Mouse (Mus musculus): ENCODE data around the gene Btbd8. TPM values are rescaled to one million over a fixed set of nuclear protein-coding genes. Genes with fewer than 3 reads are reported as not detected.

The Btbd8 gene
- polyA plus RNA-seq, 1 experiment = 0.70 TPM

DNA sequence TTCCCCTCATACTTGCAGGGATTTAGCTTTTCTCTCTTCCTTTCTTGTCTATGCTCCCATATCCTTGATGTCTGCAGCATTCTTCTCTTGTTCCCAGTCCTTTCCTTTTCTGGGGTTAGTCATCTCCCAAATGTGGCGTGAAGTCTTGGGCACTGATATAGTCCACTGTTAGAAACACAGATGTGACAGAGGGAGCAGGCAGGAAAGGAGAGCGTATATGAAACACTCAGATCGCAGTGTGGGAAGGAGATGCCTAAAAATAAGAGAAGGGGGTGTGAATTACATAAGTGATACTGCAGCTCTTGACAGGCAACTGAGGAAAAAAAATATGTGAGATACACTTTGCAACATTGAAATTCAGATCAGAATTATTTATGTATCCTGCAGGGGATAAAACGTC lies 32.4 kb upstream of the Btbd8 start:
- Histone ChIP-seq H3K4me1 (ENCODE audit: control insufficient read depth, insufficient read depth, insufficient read length) (peaks cover 4% of the 10 kb centered on the region), H3K27me3 (ENCODE audit: control insufficient read depth, insufficient read depth, low read length) (peaks cover 9% of the 10 kb centered on the region), H3K27ac (ENCODE audit: insufficient read depth, low read length) (no peak overlapping the region), H3K36me3 (ENCODE audit: control insufficient read depth, insufficient read depth, low read length) (no peaks in the 10 kb centered on the region), H3K4me3 (ENCODE audit: extremely low read depth, insufficient read depth, insufficient read length) (no peak overlapping the region)
- TF ChIP-seq POLR2A (IDR thresholded peaks at IDR 0.05; ENCODE audit: low read depth, low read length) = no peak
- TF ChIP-seq CTCF (IDR thresholded peaks at IDR 0.05; ENCODE audit: extremely low read depth, insufficient read depth, insufficient read length, insufficient replicate concordance) = no peak
- 94% methylated on average over 4 of the region's 4 CpGs for WGBS
- no peak for DNase-seq (ENCODE audit: low read depth in 1 of 2, low spot score in 2 of 2)

DNA sequence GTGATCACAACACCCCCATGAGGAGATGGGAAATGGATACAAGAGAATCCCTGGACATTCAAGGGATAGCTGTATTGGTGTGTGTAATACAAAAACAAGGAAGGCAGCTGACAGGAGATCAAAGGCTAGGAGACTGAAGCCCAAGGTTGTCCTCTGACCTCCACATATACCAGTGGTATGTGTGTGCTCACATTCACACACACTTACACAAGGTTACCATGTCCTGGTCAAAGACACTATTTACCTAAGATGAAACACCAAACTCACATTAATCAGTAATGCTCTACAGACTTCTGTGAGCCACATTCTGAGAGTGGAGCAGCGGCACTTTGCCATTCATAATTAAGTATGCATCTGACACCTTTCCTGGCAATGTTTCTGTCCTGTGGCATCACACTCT lies 27.5 kb upstream of the Btbd8 start:
- no peak for TF ChIP-seq CTCF (IDR thresholded peaks at IDR 0.05; ENCODE audit: extremely low read depth, insufficient read depth, insufficient read length, insufficient replicate concordance)
- no peak for TF ChIP-seq POLR2A (IDR thresholded peaks at IDR 0.05; ENCODE audit: low read depth, low read length)
- DNase-seq (ENCODE audit: low read depth in 1 of 2, low spot score in 2 of 2) = no peak
- no peak overlapping the region for H3K4me3 ChIP-seq (ENCODE audit: extremely low read depth, insufficient read depth, insufficient read length)
- no peaks in the 10 kb centered on the region for H3K4me1 ChIP-seq (ENCODE audit: control insufficient read depth, insufficient read depth, insufficient read length)
- no peaks in the 10 kb centered on the region for H3K36me3 ChIP-seq (ENCODE audit: control insufficient read depth, insufficient read depth, low read length)
- H3K27ac ChIP-seq (ENCODE audit: insufficient read depth, low read length) = no peak overlapping the region
- no peaks in the 10 kb centered on the region for H3K27me3 ChIP-seq (ENCODE audit: control insufficient read depth, insufficient read depth, low read length)
- 93% methylated on average over 1 of the region's 1 CpGs for WGBS

DNA sequence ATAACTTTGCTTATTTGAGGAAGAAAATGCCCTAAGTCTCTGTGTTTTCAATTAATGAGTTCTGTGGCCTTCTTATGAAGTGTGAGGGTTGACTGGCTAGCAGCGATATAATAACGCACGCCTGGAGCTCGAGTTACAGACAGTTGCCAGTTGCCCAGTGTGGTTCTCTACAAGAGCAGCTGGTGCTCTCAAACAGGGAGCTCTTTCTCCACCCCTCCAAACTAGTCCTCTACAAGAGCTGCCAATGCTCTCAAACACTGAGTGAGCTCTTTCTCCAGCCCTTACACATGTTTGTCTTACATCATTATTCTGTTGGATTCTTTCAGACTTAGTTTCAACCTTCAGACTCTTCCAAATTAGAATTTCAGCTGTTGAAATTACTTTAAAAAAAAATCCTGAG lies 26.5 kb upstream of the Btbd8 start:
- Histone ChIP-seq H3K4me3 (ENCODE audit: extremely low read depth, insufficient read depth, insufficient read length) (no peak overlapping the region), H3K27me3 (ENCODE audit: control insufficient read depth, insufficient read depth, low read length) (no peaks in the 10 kb centered on the region), H3K4me1 (ENCODE audit: control insufficient read depth, insufficient read depth, insufficient read length) (no peaks in the 10 kb centered on the region), H3K27ac (ENCODE audit: insufficient read depth, low read length) (no peak overlapping the region), H3K36me3 (ENCODE audit: control insufficient read depth, insufficient read depth, low read length) (no peaks in the 10 kb centered on the region)
- TF ChIP-seq CTCF (IDR thresholded peaks at IDR 0.05; ENCODE audit: extremely low read depth, insufficient read depth, insufficient read length, insufficient replicate concordance) = no peak
- no peak for TF ChIP-seq POLR2A (IDR thresholded peaks at IDR 0.05; ENCODE audit: low read depth, low read length)
- DNase-seq (ENCODE audit: low read depth in 1 of 2, low spot score in 2 of 2) = no peak
- WGBS = 84% methylated on average over 4 of the region's 4 CpGs

DNA sequence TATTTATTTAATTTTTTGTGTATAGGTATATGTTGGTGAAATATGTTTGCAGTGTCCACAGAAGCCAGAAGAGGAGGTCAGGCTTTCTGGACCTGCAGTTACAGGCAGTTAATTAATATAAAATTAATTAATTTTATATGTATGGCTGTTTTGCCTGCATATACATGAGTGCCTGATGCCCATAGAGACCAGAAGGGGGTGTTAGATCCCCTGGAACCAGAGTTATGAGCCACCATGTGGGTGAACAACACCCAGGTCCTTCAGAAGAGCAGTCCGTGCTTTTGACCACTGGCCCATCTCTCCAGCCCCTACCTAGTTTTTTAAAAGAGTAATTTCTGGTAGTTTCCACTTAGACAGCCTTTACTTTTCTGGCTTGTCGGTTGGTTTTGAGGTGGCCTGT lies 25.5 kb upstream of the Btbd8 start:
- no peak for DNase-seq (ENCODE audit: low read depth in 1 of 2, low spot score in 2 of 2)
- Histone ChIP-seq H3K4me1 (ENCODE audit: control insufficient read depth, insufficient read depth, insufficient read length) (no peaks in the 10 kb centered on the region), H3K27me3 (ENCODE audit: control insufficient read depth, insufficient read depth, low read length) (no peaks in the 10 kb centered on the region), H3K36me3 (ENCODE audit: control insufficient read depth, insufficient read depth, low read length) (no peaks in the 10 kb centered on the region), H3K27ac (ENCODE audit: insufficient read depth, low read length) (no peak overlapping the region), H3K4me3 (ENCODE audit: extremely low read depth, insufficient read depth, insufficient read length) (no peak overlapping the region)
- WGBS = 89% methylated on average over 2 of the region's 2 CpGs
- TF ChIP-seq POLR2A (IDR thresholded peaks at IDR 0.05; ENCODE audit: low read depth, low read length) = no peak
- TF ChIP-seq CTCF (IDR thresholded peaks at IDR 0.05; ENCODE audit: extremely low read depth, insufficient read depth, insufficient read length, insufficient replicate concordance) = no peak

DNA sequence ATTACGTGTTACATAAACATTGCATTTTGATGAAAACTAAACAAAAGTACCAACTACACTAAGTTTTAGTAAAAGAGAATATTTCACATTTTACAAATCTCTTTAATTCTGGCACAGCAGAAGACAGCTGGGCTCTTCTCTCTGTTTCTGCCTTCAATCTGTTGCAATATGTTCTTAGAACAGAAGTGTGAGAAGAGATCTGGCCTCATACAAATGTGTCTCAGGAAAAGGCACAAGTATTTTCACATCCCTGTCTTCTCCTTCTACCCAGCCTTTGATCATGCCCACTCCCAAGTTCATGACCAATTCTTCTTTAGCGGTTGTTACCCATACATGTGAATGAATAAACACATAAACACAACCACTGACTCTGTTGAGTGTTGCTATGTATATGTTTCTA lies 22.7 kb upstream of the Btbd8 start:
- WGBS = 89% methylated on average over 2 of the region's 2 CpGs
- DNase-seq (ENCODE audit: low read depth in 1 of 2, low spot score in 2 of 2) = no peak
- Histone ChIP-seq H3K27me3 (ENCODE audit: control insufficient read depth, insufficient read depth, low read length) (no peaks in the 10 kb centered on the region), H3K4me1 (ENCODE audit: control insufficient read depth, insufficient read depth, insufficient read length) (no peaks in the 10 kb centered on the region), H3K27ac (ENCODE audit: insufficient read depth, low read length) (no peak overlapping the region), H3K4me3 (ENCODE audit: extremely low read depth, insufficient read depth, insufficient read length) (no peak overlapping the region), H3K36me3 (ENCODE audit: control insufficient read depth, insufficient read depth, low read length) (no peaks in the 10 kb centered on the region)
- TF ChIP-seq POLR2A (IDR thresholded peaks at IDR 0.05; ENCODE audit: low read depth, low read length) = no peak
- TF ChIP-seq CTCF (IDR thresholded peaks at IDR 0.05; ENCODE audit: extremely low read depth, insufficient read depth, insufficient read length, insufficient replicate concordance) = no peak

DNA sequence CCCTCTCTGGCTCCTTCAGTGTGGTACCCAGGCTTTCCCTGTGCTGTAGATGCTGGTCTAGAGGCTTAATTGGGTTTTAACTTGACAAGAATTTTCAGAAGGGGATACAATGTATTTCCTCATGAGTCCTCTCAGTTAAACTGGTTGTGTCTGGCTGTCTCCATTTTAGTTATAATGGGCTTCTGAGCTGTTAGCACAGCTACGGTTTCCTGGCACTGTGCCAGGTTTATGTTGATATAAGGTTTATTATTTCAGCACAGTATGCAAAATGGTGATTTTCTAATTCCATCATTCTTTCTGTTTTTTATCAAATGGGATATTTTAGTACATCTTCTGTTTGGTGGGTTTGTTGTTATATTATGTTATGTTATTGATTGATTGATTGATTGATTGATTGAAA lies 16.1 kb upstream of the Btbd8 start:
- H3K4me1 ChIP-seq (ENCODE audit: control insufficient read depth, insufficient read depth, insufficient read length) = no peaks in the 10 kb centered on the region
- DNase-seq (ENCODE audit: low read depth in 1 of 2, low spot score in 2 of 2) = no peak
- H3K27ac ChIP-seq (ENCODE audit: insufficient read depth, low read length) = no peak overlapping the region
- H3K4me3 ChIP-seq (ENCODE audit: extremely low read depth, insufficient read depth, insufficient read length) = no peak overlapping the region
- TF ChIP-seq CTCF (IDR thresholded peaks at IDR 0.05; ENCODE audit: extremely low read depth, insufficient read depth, insufficient read length, insufficient replicate concordance) (no peak), POLR2A (IDR thresholded peaks at IDR 0.05; ENCODE audit: low read depth, low read length) (no peak)
- no peaks in the 10 kb centered on the region for H3K27me3 ChIP-seq (ENCODE audit: control insufficient read depth, insufficient read depth, low read length)
- H3K36me3 ChIP-seq (ENCODE audit: control insufficient read depth, insufficient read depth, low read length) = no peaks in the 10 kb centered on the region
- WGBS = 51% methylated on average over 1 of the region's 1 CpGs

DNA sequence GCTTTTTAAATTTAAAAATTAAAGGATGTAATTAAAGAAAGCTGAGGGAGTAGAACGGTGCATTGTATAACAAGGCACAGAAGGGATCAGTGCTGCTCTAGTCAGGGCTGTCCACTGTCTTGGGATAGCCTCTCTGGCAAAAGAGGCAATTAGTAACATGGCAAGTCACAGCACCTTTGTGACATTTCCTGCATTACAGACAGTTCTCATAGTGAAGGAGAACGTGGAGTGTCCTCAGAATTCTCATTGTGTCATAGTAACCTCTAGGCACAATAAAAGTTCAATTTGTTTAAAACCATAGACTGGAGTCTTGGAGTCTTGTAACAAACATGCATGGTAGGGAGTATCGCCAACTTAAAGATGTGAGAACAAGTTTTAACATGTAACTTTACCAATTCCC lies 6.5 kb upstream of the Btbd8 start, which contains the start of gene Lpcat2b:
Lpcat2b (plus strand) TSS at position 301 of the 400 bp plus-strand sequence.
- H3K4me3 ChIP-seq (ENCODE audit: extremely low read depth, insufficient read depth, insufficient read length) = no peak within 1 kb of the TSS
- WGBS = 75% methylated on average over 3 of the region's 3 CpGs
- H3K4me1 ChIP-seq (ENCODE audit: control insufficient read depth, insufficient read depth, insufficient read length) = no peaks in the 10 kb centered on the region
- H3K27ac ChIP-seq (ENCODE audit: insufficient read depth, low read length) = no peak within 1 kb of the TSS
- no peaks in the 10 kb centered on the region for H3K27me3 ChIP-seq (ENCODE audit: control insufficient read depth, insufficient read depth, low read length)
- DNase-seq (ENCODE audit: low read depth in 1 of 2, low spot score in 2 of 2) = no peak
- TF ChIP-seq CTCF (IDR thresholded peaks at IDR 0.05; ENCODE audit: extremely low read depth, insufficient read depth, insufficient read length, insufficient replicate concordance) (no peak), POLR2A (IDR thresholded peaks at IDR 0.05; ENCODE audit: low read depth, low read length) (no peak)
- no peaks in the 10 kb centered on the region for H3K36me3 ChIP-seq (ENCODE audit: control insufficient read depth, insufficient read depth, low read length)

Measured in spleen, adult 2 months (tissue).